Mouse (Mus musculus) ES-E14 (cell line): ENCODE results near the gene Tmem52b. TPM values are rescaled to one million over a fixed set of nuclear protein-coding genes. Genes with fewer than 3 reads are reported as not detected.

Source experiments
- DNase-seq: peaks from one replicate; pipeline ENCODE4 v3.0.0-alpha.2; 2013; ENCODE audit warnings: low read depth, low spot score
- H3K27ac ChIP-seq: 2 replicates; pipeline ENCODE4 v1.5.1; 2012; ENCODE audit warnings: low read depth, mild to moderate bottlenecking, low read length, moderate library complexity, mixed read lengths; ENCODE audit not compliant: poor library complexity, insufficient read depth, severe bottlenecking
- H3K36me3 ChIP-seq: 2 replicates; pipeline ENCODE4 v1.6.1; 2012; ENCODE audit warnings: mild to moderate bottlenecking, low read length, moderate library complexity, mixed read lengths; ENCODE audit not compliant: control insufficient read depth, poor library complexity, insufficient read depth, severe bottlenecking
- H3K4me1 ChIP-seq, 2 experiments: fragments of 150-350 bp in 1 of 2; sonication (generic) in 1 of 2; 2 replicates each; pipeline ENCODE4 v1.6.1; 2012; ENCODE audit warnings: low read length in 2 of 2, mild to moderate bottlenecking in 1 of 2, mixed read lengths in 1 of 2; ENCODE audit not compliant: control insufficient read depth in 2 of 2, insufficient read depth in 2 of 2, poor library complexity in 1 of 2
- H3K4me3 ChIP-seq, 2 experiments: fragments of 150-350 bp in 1 of 2; sonication (generic) in 1 of 2; 2 replicates each; pipeline ENCODE4 v1.5.1; 2012; ENCODE audit warnings: low read length in 2 of 2, low read depth in 1 of 2, mild to moderate bottlenecking in 1 of 2, mixed read lengths in 1 of 2; ENCODE audit not compliant: insufficient read depth in 1 of 2, poor library complexity in 1 of 2, severe bottlenecking in 1 of 2
- H3K9ac ChIP-seq: 2 replicates; pipeline ENCODE4 v1.6.1; 2012; ENCODE audit warnings: low read depth, mild to moderate bottlenecking, low read length, mixed read lengths; ENCODE audit not compliant: poor library complexity, insufficient read depth, severe bottlenecking
- H3K9me3 ChIP-seq: fragments of 150-350 bp; sonication (generic); 2 replicates; pipeline ENCODE4 v1.6.1; 2012; ENCODE audit warnings: low read depth, mild to moderate bottlenecking, low read length; ENCODE audit not compliant: control insufficient read depth, insufficient read depth
- CHD2 ChIP-seq: IDR thresholded peaks from 2 replicates; pipeline ENCODE4 v1.6.1; 2014; ENCODE audit warnings: mild to moderate bottlenecking, low read depth, low read length, inconsistent platforms
- HCFC1 ChIP-seq: IDR thresholded peaks from 2 replicates; pipeline ENCODE4 v1.6.1; 2012; ENCODE audit warnings: low read length, inconsistent platforms, borderline replicate concordance; ENCODE audit not compliant: insufficient read depth
- MAFK ChIP-seq: IDR thresholded peaks from 2 replicates; pipeline ENCODE4 v1.6.1; 2014; ENCODE audit warnings: mild to moderate bottlenecking, low read depth, low read length, inconsistent platforms; ENCODE audit not compliant: insufficient read depth
- ZC3H11A ChIP-seq: IDR thresholded peaks from 2 replicates; pipeline ENCODE4 v1.6.1; 2012; ENCODE audit warnings: low read depth, mild to moderate bottlenecking, inconsistent platforms, low read length, borderline replicate concordance
- ZNF384 ChIP-seq: IDR thresholded peaks from 2 replicates; pipeline ENCODE4 v1.6.1; 2012; ENCODE audit warnings: low read depth, low read length, inconsistent platforms
- in situ Hi-C, 2 experiments: fragments of 600-800 bp; cut with MboI; formaldehyde crosslinking; loops; one replicate each; pipeline ENCODE4 v1.15.1; 2025; ENCODE audit warnings: low sequenced_read_pairs in 2 of 2, inconsistent platforms in 1 of 2; ENCODE audit not compliant: unreplicated experiment in 2 of 2
- total RNA-seq: library from RNA; depleted of rRNA; stranded (reverse); fragments of 300-350 nt; gene quantifications from 2 replicates; pipeline ENCODE4 v1.2.3, GENCODE M21; 2012

The Tmem52b gene
- total RNA-seq, 1 experiment, result not detected

DNA sequence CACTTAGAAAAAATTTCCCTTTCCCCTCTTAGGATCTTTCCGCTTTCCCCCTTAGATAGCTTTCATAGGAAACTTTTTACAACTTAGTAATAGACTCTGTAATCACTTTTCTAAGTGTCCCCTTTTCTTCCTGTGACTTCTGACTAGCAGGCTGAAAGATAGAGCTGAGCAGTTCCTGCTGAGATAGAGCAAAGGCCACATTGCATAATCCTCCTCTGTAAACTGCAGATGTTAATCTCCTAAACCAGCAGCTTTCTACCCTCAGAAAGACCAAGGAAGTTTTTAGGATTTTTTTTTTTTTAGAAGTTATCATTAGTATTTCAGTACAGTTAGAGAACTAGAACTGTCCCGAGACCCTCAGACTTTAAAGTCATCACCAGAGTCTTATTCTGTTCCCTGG, 8.9 kb upstream of the Tmem52b start:
- Histone ChIP-seq H3K9ac (no peak overlapping the region), H3K9me3 (no peaks in the 10 kb centered on the region)

DNA sequence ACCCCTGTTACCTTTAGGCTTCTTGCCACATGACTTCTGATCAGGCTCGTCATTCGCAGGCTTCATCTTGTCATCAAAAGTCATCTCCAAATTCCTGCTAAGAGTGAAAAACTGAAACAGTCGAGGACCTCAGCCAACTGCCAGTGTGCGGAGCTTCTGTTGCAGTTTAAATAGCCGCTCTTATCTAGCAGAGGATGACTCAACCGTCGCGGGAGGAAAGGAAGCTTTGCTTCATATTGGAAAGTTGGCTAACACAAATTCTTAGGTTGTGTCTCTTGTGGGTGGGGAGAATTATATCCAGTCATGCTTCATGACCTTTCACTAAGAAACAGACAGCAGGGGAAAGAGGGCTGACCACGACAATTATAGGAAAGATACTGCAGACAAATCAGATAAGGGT, 5.3 kb upstream of the Tmem52b start, which contains the start of gene Olr1:
TSS of gene Olr1 (minus strand) at position 142 of the 400 bp plus-strand sequence.
- Histone ChIP-seq H3K27ac (no peak within 1 kb of the TSS), H3K36me3 (no peaks in the 10 kb centered on the region), H3K4me1 (no peaks in the 10 kb centered on the region), H3K4me3 (no peak within 1 kb of the TSS), H3K9ac (no peak within 1 kb of the TSS), H3K9me3 (no peaks in the 10 kb centered on the region)
- DNase-seq, result no peak
- no peak for TF ChIP-seq HCFC1
- in situ Hi-C loops, result no loop called here

More for the DNA sequence above, 8.9 kb upstream of the Tmem52b start:
- DNase-seq, result no peak
- H3K27ac ChIP-seq, result no peak overlapping the region
- H3K4me1 ChIP-seq, result no peaks in the 10 kb centered on the region
- in situ Hi-C loops, result no loop called here
- no peak overlapping the region for H3K4me3 ChIP-seq
- no peaks in the 10 kb centered on the region for H3K36me3 ChIP-seq
- no peak for TF ChIP-seq ZNF384
- TF ChIP-seq ZC3H11A, result no peak

DNA sequence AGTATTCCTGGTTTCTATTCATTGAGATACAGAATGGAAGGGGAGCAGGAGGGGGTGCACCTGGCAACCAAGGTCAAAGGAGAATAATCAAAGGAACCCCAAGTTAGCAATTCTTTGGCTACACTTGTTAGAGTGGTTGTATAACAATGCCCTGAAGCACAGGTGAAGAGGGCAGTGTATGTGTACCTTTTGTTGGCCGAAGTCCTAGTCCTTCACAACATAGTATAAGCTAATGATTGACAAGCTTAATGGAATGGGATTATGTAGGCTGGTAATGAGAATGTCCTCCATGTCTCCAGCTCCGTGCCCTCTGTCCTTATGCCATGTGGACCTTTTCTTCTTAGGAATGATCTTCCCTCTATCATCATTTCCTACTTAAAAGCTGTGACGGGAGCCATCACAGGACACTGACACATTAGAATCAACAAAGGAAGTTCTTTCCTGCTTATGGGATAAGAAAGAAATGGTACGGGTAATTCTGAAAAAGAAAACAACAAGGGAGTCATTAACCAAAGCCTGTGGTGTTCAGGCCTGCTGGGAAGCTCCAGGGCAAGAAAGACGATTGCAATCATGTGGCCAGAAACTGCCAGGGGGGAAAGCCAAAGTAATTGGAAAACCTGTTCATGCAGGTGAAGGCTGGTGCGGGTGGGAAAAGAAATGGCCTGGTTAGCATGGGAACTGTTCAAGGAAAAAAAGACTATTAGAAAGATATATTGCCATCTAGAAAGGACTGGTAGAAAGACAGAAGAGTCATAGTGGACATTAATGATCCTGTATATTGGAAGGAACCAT, 2.0 kb upstream of the Tmem52b start:
- Histone ChIP-seq H3K4me3 (no peak overlapping the region), H3K27ac (no peak overlapping the region), H3K9me3 (no peaks in the 10 kb centered on the region), H3K4me1 (no peaks in the 10 kb centered on the region), H3K9ac (no peak overlapping the region), H3K36me3 (no peaks in the 10 kb centered on the region)
- in situ Hi-C loops, result no loop called here
- TF ChIP-seq HCFC1 (no peak), ZNF384 (no peak), ZC3H11A (no peak), CHD2 (no peak), MAFK (no peak)
- no peak for DNase-seq

DNA sequence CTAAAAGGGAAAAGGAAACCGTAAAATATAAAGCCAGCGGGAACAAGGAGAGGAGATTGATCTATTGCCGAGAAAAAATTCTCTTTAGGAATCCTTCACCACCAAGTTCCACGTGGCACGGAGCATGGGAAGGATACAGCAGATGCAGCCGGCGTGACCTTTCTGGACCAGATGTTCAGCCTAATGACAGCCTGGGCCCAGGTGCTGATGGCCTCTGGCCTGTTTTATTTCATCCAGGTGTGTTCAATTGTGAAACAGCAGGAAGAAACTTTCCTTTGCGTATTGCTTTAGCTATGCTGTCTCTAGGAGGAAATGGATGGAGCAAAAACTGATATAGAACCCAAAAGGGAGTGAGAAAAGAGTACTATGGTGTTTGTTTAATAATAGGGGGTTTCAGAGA, 513 bp downstream of the Tmem52b start:
- no peak overlapping the region for H3K9ac ChIP-seq
- no peak for TF ChIP-seq MAFK
- TF ChIP-seq ZNF384, result no peak
- no peak for TF ChIP-seq HCFC1
- TF ChIP-seq ZC3H11A, result no peak
- no peak for TF ChIP-seq CHD2
- in situ Hi-C loops, result no loop called here

DNA sequence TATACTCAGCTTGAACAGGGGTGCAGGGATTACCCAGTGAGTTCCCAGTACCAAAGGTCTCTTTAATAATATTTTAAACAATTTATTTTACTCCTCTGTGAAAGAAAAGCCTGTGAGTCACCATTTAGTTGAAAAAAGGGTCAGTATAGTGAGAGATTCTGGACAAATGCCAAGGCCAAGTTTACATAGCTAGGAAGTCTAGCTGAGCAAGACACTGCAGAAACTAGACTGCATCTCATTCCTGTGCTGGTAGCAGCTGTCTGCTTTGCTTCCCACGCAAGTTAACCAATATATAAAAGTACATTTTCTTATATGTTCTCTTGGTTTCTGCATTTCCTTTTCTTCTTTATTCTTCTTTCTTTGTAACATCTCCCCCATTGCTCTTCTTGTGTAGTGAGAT, 1.1 kb downstream of the Tmem52b start:
- in situ Hi-C loops, result no loop called here
- H3K4me3 ChIP-seq, result no peak overlapping the region
- TF ChIP-seq ZC3H11A (no peak), HCFC1 (no peak), ZNF384 (no peak), MAFK (no peak), CHD2 (no peak)
- no peak overlapping the region for H3K27ac ChIP-seq
- DNase-seq, result no peak
- no peaks in the 10 kb centered on the region for H3K36me3 ChIP-seq
- no peaks in the 10 kb centered on the region for H3K4me1 ChIP-seq
- H3K9ac ChIP-seq, result no peak overlapping the region
- no peaks in the 10 kb centered on the region for H3K9me3 ChIP-seq

More for the DNA sequence above, 513 bp downstream of the Tmem52b start:
- Histone ChIP-seq H3K4me1 (no peaks in the 10 kb centered on the region), H3K4me3 (no peak overlapping the region), H3K27ac (no peak overlapping the region), H3K36me3 (no peaks in the 10 kb centered on the region), H3K9me3 (no peaks in the 10 kb centered on the region)
- DNase-seq, result no peak
